Mouse (Mus musculus): ENCODE data around the gene Gtf3a.

DNA sequence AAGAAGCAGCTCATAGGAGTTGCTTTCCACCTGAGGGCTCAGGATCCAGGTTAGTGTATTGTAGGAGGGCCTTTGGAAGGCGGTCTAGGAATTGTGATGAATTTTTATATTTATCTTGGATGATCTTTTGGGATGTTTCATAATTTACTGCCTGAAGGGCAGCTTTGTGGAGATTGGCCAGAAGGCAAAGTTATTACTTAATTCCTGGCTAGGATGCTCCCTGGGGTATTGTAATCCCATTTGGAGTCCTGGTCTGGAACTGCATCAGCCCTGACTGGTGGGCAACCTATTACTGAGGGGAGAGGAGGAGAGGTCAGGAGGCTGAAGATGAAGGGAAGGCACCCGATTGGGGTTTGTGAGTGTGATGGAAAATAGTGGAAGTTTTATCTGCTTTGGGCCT lies 47.0 kb upstream of the Gtf3a start:
- TF ChIP-seq CTCF (IDR thresholded peaks at IDR 0.05; ENCODE audit: extremely low read depth, insufficient read depth, insufficient read length, insufficient replicate concordance): no peak
- TF ChIP-seq POLR2A (IDR thresholded peaks at IDR 0.05; ENCODE audit: low read depth, low read length): no peak

Data from spleen, adult 2 months (tissue).